Mouse (Mus musculus) monocyte, adult 5-6 weeks (primary cell): ENCODE results near the gene Igsf11. TPM values are rescaled to one million over a fixed set of nuclear protein-coding genes. Genes with fewer than 3 reads are reported as not detected.

ENCODE experiments used
- ATAC-seq: fragments of 153-309, 156-312 bp; replicated peaks from 2 replicates; pipeline ENCODE4 v1.8.0; 2017; ENCODE audit warnings: mild to moderate bottlenecking; ENCODE audit not compliant: low TSS enrichment, insufficient number of reproducible peaks, severe bottlenecking, poor library complexity, low FRiP score
- total RNA-seq: library from RNA; stranded (forward); fragments of 200-1000, 200-491, 200-594 nt; gene quantifications from 3 replicates; pipeline ENCODE4 v1.2.3, GENCODE M21; 2017

Gene Igsf11
- total RNA-seq, 1 experiment from 2014 or later = not detected

- ATAC-seq = no peak
These were observed 161.3 kb downstream of the Igsf11 start for GRCm38 (mm10) chr16:39053779-39054178.

- no peak for ATAC-seq
These were observed 163.6 kb downstream of the Igsf11 start for GRCm38 (mm10) chr16:39056061-39056460.

GRCm38 (mm10) chr16:39056961-39057360 lies 164.5 kb downstream of the Igsf11 start:
- no peak for ATAC-seq

- no peak for ATAC-seq
These were observed 166.4 kb downstream of the Igsf11 start for GRCm38 (mm10) chr16:39058869-39059268.

GRCm38 (mm10) chr16:39062596-39062995 lies 170.1 kb downstream of the Igsf11 start:
- no peak for ATAC-seq

- ATAC-seq = no peak
These were observed 173.1 kb downstream of the Igsf11 start for GRCm38 (mm10) chr16:39065576-39065975.

GRCm38 (mm10) chr16:39071431-39071830 lies 179.0 kb downstream of the Igsf11 start:
- ATAC-seq = no peak

Other genes with a start within 250 kb of the Igsf11 start
- 8.6 to 14.4 TPM (median 13.7 TPM) in 3 replicates for gene Arhgap31, start 179.4 kb upstream of the Igsf11 start, total RNA-seq
- gene B4galt4, start 150.4 kb upstream of the Igsf11 start, total RNA-seq = 3.7 to 8.1 TPM (median 7.8 TPM) in 3 replicates
- not detected in 3 replicates for gene Upk1b, start 92.3 kb upstream of the Igsf11 start, total RNA-seq
- gene 4930435E12Rik, start 63.9 kb upstream of the Igsf11 start, total RNA-seq = not detected in 3 replicates